Mouse (Mus musculus) embryo, embryonic 11 days (tissue): Measurements from ENCODE around the gene Wipi1.

Source experiments
- DNase-seq: peaks from one replicate; pipeline ENCODE4 v3.0.0-alpha.2; 2015

Wipi1 gene

GRCm38 (mm10) chr11:109535966-109536365, 75.8 kb downstream of the Wipi1 start:
- no peak for DNase-seq

- no peak for DNase-seq
Observed at GRCm38 (mm10) chr11:109530030-109530429, 81.7 kb downstream of the Wipi1 start.

GRCm38 (mm10) chr11:109525571-109525970, 86.2 kb downstream of the Wipi1 start:
- no peak for DNase-seq

- no peak for DNase-seq
Observed at GRCm38 (mm10) chr11:109524869-109525268, 86.9 kb downstream of the Wipi1 start.
